Mouse (Mus musculus) gastrocnemius, adult 2 months (tissue): ENCODE measurements around the gene Prr12. TPM values are rescaled to one million over a fixed set of nuclear protein-coding genes. Genes with fewer than 3 reads are reported as not detected.

Experiments
- DNase-seq: peaks from one replicate; pipeline ENCODE4 v3.0.0; 2022
- H3K27ac ChIP-seq: fragments of 200-600 bp; 2 replicates; pipeline ENCODE4 v1.8.1; 2022; ENCODE audit warnings: mild to moderate bottlenecking
- H3K4me3 ChIP-seq: fragments of 200-600 bp; 2 replicates; pipeline ENCODE4 v1.8.1; 2022; ENCODE audit warnings: mild to moderate bottlenecking, moderate library complexity
- CTCF ChIP-seq: fragments of 200-600 bp; IDR thresholded peaks from 2 replicates; pipeline ENCODE4 v1.8.1; 2022; ENCODE audit warnings: antibody characterized with exemption, mild to moderate bottlenecking, moderate library complexity
- intact Hi-C: fragments of 180-260 bp; cut with DNase I; formaldehyde crosslinking; loops from one replicate; pipeline ENCODE4 v1.15.1; 2025
- total RNA-seq, 2 experiments: library from RNA; stranded (reverse); gene quantifications; 2 replicates each; pipeline ENCODE4 v1.2.3; 2021

Prr12 gene
- total RNA-seq, 2 experiments from 2014 or later, result 12.8 to 16.1 TPM

- Histone ChIP-seq H3K27ac (no peak overlapping the region), H3K4me3 (no peak overlapping the region)
- TF ChIP-seq CTCF, result no peak
- intact Hi-C loops, result loop anchor here (5.0 kb wide), 1 partner anchor 116 kb away; the partner anchor contains the start of gene Fuz
- no peak for DNase-seq
These were observed 39.9 kb downstream of the Prr12 start for GRCm38 (mm10) chr7:45012824-45013223.

DNA sequence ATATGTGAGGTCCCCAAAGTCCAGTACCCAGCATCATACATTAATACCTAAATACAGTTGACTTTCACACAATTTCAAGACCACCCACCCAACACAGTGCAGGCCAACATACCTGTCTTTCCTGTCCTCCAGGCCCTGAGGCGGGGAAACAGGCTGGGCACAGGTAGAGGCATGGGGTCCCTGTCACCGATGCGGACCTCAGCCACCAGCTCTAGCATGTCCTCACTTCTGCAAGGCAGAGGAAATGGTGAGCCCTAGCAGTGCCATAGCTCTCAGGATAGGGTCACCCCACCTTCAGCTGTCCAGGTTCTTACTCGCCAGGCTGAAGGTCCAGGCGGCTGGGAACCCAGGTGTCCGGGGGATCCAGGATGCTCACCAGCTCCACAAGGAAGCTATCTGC lies 40.7 kb downstream of the Prr12 start:
- intact Hi-C loops, result loop anchor here (5.0 kb wide), 1 partner anchor 115 kb away; the partner anchor contains the start of gene Fuz
- no peak for TF ChIP-seq CTCF
- DNase-seq, result no peak

GRCm38 (mm10) chr7:45008411-45008810 lies 44.3 kb downstream of the Prr12 start:
- no peak overlapping the region for H3K27ac ChIP-seq
- no peak for TF ChIP-seq CTCF
- intact Hi-C loops, result no loop called here
- DNase-seq, result no peak
- H3K4me3 ChIP-seq, result no peak overlapping the region

More for the DNA sequence above, 40.7 kb downstream of the Prr12 start:
- no peak overlapping the region for H3K4me3 ChIP-seq
- no peak overlapping the region for H3K27ac ChIP-seq

DNA sequence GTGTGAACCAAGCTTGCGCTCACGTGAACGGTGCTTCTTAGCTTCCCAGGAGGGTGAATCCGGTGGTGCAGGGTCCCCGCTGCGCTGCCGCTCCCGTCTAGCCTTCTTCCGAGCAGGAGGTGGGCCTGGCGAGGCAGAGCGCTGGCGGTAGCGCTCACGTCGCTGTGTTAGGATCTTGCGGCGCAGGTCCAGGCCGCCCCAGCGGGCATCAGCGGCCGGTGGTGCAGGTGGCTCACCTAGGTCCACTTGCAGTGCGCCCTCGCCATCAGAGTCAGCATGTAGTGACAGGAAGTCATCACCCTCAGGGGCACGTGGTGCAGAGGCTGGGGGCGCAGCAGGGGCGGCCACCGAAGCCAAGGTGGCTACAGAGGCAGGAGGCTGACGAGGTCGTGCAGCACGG lies 44.8 kb downstream of the Prr12 start:
- intact Hi-C loops, result no loop called here
- no peak overlapping the region for H3K4me3 ChIP-seq
- no peak overlapping the region for H3K27ac ChIP-seq
- TF ChIP-seq CTCF, result no peak
- no peak for DNase-seq

- DNase-seq, result no peak
- TF ChIP-seq CTCF, result no peak
- Histone ChIP-seq H3K27ac (no peak overlapping the region), H3K4me3 (no peak overlapping the region)
- intact Hi-C loops, result no loop called here
These were observed 45.5 kb downstream of the Prr12 start for GRCm38 (mm10) chr7:45007141-45007540.

DNA sequence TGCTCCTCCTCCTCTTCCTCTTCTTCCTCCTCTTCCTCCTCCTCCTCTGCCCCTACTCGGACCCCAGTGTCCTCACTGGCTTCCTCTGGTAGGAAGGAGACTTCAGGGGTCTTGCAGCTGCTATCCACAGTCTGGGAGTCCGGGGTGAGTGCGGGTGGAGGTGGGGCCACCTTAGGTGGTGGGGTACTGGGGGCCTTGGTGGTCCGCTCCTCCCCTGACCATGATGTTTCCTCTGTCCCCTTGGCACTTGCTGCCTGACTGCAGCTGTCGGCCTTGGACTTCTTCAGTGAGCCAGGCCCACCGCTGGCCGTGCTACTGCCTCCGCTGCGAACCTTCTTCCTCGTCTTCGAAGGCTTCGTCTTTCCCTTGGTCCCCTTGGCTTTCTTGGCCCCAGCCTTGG lies 46.2 kb downstream of the Prr12 start:
- no peak for TF ChIP-seq CTCF
- H3K4me3 ChIP-seq, result no peak overlapping the region
- intact Hi-C loops, result no loop called here
- H3K27ac ChIP-seq, result no peak overlapping the region
- no peak for DNase-seq

DNA sequence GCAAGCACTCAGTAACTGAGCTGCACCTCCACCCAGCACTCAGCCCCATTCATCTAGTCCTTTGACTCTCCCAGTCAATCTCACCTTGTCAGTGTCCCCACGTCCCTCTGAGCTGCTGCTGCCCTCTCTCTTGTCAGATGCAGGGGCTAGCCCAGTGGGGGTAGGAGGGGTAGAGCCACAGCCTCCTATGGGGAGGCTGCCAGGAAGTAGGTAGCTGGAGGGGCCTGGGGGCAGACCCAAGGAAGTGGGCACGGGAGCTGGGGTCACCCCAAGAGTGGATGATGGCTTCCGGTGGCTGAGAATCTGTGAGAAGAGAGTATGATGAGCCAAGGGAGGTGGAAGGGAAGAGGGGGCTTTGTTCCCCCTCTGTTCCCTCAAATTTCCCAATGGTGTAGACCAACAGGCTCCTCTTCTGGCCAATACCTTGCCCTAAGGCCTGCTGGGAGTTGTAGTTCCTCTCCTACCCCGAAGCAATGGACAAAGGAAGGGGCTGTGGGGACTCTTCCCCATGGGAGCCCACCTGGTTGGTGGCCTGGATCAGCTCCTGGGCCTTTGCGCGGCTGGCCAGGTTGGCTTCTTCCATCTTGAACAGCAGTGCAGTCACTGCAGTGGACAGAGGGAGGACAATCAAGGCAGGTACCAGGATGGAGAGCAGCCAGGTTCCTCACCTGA lies 47.2 kb downstream of the Prr12 start:
- no peak for TF ChIP-seq CTCF
- Histone ChIP-seq H3K4me3 (no peak overlapping the region), H3K27ac (no peak overlapping the region)
- DNase-seq, result no peak
- intact Hi-C loops, result no loop called here

DNA sequence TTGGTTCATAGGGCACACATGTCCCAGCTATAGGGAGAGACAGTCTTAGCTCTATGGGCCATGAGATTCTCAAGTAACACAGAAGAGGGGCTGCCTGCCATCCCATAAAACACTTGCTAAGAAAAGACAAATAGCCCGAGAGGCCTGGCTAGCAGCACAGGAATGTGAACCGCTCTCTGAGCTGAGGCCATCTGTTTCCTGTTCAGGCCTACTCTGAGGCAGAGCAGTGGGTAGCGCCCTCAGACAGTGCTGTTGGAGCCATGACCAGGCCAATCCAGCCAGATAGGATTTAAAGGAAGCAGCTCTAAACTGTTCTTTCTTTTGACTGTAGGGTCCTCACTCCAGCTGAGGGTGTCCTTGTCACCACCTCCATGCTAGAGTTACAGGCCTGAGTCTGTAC lies 48.1 kb downstream of the Prr12 start:
- DNase-seq, result no peak
- no peak for TF ChIP-seq CTCF
- Histone ChIP-seq H3K27ac (no peak overlapping the region; the same call in 1 of the 2 replicates), H3K4me3 (no peak overlapping the region)
- intact Hi-C loops, result no loop called here

- Histone ChIP-seq H3K27ac (no peak overlapping the region), H3K4me3 (no peak overlapping the region)
- TF ChIP-seq CTCF, result no peak
- intact Hi-C loops, result no loop called here
- DNase-seq, result no peak
These were observed 50.2 kb downstream of the Prr12 start for GRCm38 (mm10) chr7:45002440-45002839.

- no peak for DNase-seq
These were observed 52.1 kb downstream of the Prr12 start for GRCm38 (mm10) chr7:45000539-45001114.

DNA sequence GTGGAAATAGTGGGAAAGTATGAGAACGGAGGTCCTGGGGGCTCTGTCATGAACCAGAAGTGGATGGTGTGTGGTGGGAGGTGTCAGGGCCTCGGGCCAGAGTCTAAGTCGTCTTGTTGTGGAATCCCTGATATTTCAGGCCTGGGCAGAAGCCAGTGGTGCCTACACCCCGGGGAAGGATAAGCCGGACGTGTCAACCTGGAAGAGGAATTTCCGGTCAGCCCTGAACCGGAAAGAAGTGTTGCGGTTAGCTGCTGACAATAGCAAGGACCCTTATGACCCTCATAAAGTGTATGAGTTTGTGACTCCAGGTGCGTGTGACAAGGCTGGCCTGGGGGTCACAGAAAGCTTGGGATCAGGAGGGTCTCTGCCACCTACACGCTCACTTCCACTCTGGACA lies 52.9 kb downstream of the Prr12 start:
- Histone ChIP-seq H3K4me3 (peak overlapping the region; percentile 49), H3K27ac (peak overlapping the region; percentile 54)
- no peak for DNase-seq
- intact Hi-C loops, result loop anchor here (2.0 kb wide), 1 partner anchor 15 kb away; no protein-coding TSS in a partner anchor
- no peak for TF ChIP-seq CTCF

More at GRCm38 (mm10) chr7:45000539-45001114, 52.1 kb downstream of the Prr12 start:
- peak overlapping the region; percentile 8; the same call in 1 of the 2 replicates for H3K27ac ChIP-seq
- H3K4me3 ChIP-seq, result no peak overlapping the region
- TF ChIP-seq CTCF, result no peak
- intact Hi-C loops, result no loop called here

DNA sequence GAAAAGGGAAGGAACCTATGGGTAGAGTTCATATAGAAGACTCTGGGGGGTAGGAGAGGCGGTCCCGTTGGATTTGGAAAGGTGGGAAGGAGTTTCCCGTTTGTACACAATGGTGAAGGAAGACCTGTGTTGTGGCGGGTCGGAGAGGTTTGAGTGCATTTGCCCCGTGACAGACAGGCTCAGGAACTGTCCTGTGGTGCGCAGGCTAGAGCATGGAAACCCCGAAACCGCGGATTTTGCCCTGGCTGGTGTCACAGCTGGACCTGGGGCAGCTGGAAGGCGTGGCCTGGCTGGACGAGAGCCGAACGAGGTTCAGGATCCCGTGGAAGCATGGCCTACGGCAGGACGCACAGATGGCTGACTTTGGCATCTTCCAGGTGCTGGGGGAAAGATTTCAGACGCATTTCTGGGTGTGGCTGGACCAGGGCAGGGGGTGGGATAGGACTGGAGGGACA lies 54.2 kb downstream of the Prr12 start, which contains the start of gene Bcl2l12:
Gene Bcl2l12, minus strand, starts transcription at position 212 of the 455 bp plus-strand sequence.
- TF ChIP-seq CTCF, result no peak
- Histone ChIP-seq H3K4me3 (peak within 1 kb of the TSS; percentile 75), H3K27ac (peak within 1 kb of the TSS; percentile 96)
- intact Hi-C loops, result loop anchor here (2.0 kb wide), 1 partner anchor 16 kb away; no protein-coding TSS in a partner anchor
- DNase-seq, result peak; percentile 76

DNA sequence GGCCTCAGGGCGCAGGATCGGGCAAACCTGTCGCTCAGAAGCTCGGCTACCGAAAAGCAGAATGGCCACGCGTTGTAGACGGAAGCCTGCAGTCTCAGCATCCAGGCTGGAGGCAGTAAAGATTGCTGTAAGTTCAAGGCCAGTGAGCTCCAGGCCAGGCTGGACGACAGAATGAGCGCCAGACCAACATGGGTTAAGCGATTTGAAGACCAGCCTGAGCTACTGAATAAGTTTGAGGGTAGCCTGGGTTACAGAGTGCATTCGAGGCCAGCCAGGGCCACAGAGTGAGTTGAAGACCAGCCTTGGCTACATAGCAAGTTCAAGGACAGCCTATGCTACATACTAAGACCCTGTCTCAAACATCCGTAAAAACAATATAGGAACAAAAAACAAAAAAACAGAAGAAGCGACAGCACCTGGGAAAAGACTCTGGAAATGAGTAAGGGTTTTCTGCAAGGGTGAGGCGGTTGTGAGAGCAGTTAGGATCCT lies 54.7 kb downstream of the Prr12 start:
- H3K27ac ChIP-seq, result peak overlapping the region; percentile 96
- intact Hi-C loops, result loop anchor here (2.0 kb wide), 1 partner anchor 17 kb away; no protein-coding TSS in a partner anchor
- peak overlapping the region; percentile 75 for H3K4me3 ChIP-seq
- no peak for DNase-seq
- no peak for TF ChIP-seq CTCF
